Mouse (Mus musculus) gastrocnemius, adult 18-20 months (tissue): ENCODE measurements around the gene Bach1. TPM values are rescaled to one million over a fixed set of nuclear protein-coding genes. Genes with fewer than 3 reads are reported as not detected.

Source experiments
- total RNA-seq, 2 experiments: library from RNA; stranded (reverse); gene quantifications; 2 replicates each; pipeline ENCODE4 v1.2.3; 2021

The Bach1 gene
- total RNA-seq, 2 experiments from 2014 or later = 20.1 to 21.7 TPM

Other genes with a start within 250 kb of the Bach1 start
- 10 to 100 TPM; 50.1 to 54.6 TPM for gene Usp16, start 244.2 kb upstream of the Bach1 start, total RNA-seq
- gene Cct8, start 203.1 kb upstream of the Bach1 start, total RNA-seq = 100 to 1,000 TPM in 1 of 2 experiments, 10 to 100 TPM in 1; 98.3 to 113 TPM
- 10 to 100 TPM in 1 of 2 experiments, 1 to 10 TPM in 1; 8.2 to 11.4 TPM for gene Map3k7cl, start 145.6 kb upstream of the Bach1 start, total RNA-seq